Mouse (Mus musculus) 416B (cell line): ENCODE measurements at regions not wholly inside any gene's neighbourhood (a gene's known extent, or its start where the extent isn't known, plus 50 kb on each side); places are given as distances from the start of the nearest gene placed in this dataset.
A peak's percentile ranks its signal among the peaks of the same experiment; 100 is the strongest.

Experiments used
- DNase-seq: peaks from one replicate; pipeline ENCODE4 v3.0.0; 2011; ENCODE audit warnings: low read depth

DNA sequence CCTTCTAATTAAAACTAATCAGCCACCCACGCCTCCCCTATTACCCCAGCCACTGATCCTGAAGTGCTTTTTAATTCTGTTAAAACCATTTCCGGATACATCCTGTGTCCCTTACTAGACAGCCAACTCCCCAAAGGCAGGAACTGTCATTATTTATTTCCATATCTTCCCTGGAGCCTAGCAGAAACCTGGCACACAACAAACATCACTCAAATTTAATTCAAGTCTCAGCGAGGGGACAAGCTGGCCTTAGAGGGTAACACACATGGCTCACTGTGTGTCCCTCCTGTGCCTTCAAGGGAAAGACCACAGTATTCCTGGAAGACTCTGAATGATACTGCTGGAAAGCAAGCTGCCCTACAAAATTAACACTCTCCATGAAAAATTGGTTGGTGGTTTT is 240.0 kb downstream of the Mycn start:
- no peak for DNase-seq

DNA sequence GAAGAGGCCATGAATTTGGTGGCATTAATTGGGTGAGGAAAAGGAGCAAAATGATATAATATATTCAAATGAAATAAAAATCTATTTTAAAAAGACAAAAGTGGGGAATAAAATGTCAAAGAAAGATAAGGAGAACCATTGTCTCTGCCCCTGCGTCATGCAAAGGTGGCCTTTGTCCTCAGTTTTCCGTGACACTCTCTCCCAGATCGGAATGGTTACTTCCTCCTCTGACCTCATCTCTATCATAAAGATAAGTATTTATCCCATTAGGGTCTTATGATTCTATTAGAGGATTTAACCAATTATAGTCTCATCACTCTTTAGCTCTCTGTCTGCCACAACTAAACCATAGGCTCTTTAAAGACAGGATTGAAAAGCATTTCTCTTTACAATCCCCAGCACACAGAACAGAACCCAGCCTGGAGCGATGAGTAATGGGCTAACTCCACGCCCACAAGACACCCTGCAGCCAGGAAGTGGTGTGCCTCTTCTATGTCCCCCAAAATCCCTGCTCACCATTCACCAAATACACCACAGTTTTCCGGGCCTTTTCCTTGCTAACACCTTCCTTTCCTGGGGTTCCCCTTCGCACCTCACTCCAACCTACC is 240.6 kb downstream of the Mycn start:
- DNase-seq = no peak

DNA sequence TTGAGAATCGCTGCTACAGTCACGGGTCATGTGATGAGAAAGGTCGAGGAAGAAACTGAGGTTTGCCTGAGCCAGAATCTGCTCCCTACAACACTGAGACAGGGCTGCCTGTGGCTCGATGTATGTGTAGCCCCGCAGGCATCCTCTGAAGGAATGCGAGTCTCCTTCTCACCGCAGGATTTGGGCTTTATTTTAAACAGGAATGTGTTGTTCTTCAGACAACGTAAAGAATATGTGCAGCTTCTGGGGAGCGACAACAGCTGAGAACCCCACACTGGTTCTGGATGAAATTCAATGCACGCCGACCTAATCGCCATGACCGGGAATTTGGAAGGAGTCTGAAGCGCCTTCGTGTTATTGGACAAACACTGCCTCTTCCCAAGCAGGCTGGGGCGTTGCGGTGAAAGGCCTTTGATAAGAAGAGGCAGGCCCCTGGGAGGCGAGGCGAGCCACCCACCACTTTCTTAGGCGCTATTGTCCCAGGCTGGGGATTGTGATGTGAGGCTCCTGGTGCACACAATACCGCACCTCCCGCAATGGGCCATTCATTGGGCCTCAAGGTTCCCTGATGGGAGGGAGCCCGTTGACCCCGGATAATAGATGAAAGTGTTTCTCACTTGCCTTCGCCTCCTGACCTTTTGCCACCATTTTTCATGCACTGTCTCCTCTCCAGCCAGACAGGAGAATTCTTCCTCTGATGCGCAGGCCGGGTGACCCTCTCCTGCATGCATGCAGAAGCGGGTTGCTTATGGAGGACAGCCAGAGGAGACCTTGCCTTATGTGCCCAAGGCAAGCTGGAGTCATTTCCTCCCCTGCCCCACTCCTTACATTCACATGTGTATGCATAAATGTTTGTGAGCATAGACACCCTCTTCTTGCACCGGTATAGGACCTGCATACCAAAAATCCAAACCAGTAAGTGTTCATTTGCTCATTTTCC is 247.6 kb downstream of the Mycn start:
- DNase-seq = no peak

DNA sequence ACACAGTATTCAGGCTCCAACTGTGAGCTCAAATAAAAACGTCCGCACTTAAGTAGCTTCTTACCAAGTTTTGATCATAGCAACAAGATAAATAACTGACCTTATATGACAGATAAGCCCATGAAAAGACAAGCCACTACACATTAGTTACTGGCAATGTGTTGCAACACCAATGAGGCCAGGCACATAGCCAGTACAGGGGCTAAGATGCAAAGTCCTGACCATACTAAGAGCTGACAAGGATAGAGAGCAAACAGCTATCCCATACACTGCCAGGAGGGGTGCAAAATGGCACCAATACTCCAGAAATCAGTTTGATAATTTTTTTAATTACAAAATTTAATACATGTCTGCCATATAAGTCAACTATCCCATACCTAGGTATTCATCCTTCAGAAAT is 254.3 kb downstream of the Mycn start:
- peak; percentile 16 for DNase-seq

DNA sequence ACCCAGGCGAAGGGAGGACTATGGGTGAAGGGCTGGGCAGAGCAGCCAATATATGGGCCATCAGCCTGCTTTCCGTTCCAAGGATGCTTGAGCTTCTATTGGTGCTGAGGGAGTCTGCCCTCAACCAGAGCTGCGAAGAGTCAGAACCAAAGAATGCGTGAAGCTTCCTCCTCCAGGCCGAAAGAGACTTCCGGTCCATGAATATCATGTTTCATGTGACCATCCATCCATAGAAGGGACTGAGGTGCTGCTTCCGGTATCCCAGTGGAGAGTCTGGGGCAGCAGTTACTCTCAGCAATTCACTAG is 256.5 kb downstream of the Mycn start:
- no peak for DNase-seq

DNA sequence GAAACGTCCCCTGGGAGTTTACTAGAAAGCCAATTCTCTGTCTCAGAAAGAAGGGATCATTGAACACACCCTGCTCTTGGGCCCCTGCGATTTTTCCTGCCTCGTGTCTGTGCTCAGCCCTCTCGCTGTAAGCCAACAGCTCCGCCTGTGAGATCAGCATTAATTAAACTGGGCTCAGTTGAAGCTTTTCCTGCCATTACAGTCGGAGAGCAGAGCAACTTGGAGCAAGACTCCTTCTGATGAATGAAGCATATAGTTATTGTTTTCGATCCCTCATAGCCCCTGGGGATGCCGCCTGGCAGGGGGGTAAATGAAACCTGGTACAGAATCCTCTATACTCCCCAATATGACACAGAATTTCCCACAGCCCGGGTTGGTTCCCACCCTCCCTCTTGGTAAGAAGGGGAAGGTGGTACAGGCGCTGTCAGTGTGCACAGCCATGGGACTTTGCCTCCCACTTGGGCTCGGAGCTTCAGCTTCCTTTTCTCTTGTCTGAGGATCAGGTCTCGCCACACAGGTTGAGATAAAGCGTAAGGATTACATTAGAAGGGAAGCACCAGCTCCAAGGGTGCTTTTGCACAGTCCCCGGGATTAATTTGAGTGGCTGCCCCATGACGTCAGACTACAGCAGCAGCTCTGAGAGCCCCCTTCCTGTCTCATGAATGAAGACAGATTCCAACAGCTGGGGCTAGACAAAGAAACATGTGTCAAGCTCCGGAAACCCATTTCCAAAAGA is 257.1 kb downstream of the Mycn start:
- DNase-seq = no peak

DNA sequence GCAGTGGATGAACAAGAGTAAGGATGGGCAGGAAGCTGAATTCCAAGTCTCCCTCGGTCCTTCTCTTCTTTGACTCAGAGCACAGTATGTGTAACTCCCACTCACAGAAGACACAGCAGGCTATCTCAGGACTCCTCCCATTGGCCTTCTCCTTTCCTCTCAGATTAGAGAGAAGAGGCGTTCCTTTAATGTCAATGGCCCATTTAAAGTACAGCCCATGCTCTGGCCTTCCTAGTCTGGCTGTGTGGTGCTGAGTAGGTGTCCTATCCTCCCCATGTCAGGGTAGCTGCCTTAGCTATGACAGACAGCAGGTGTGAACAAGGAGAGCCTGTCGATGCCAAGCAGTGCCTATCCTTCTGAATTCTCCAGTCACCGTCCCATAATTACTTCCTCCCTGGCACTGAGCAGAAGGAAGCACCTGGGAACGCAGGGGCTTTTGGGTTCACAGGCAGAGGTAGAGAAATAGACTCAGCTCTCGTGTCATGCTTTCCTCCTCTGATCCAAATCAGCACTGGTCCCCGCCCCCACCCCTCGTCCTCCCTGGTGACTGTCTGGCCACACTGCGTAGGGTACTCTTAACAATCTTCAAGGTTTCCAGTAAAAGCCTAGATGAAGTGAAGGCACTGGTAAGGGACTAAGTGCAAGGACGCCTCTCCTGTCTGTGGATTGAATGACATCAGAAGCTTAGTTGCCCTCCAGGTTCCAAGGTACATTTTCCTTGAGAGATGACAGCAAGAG is 257.8 kb downstream of the Mycn start:
- no peak for DNase-seq

DNA sequence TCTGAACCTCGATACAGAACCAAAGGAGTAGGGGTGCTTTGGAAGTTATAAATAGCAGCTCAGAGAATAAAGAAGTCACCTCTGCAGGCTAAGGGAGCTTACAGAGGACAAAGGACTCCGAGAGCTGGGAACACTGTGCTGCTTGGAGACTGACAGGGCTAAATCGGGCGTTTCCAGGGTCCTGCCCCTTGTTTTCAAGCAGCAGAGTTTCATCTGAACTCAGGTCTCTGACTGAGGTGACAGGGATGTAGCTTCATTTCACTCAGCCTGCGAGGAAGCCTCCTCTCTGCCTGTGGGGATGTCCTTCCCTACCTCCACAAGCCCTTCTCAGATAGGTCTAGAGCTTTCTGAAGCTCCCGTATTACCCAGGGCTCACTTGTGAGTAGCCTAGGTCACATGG is 260.6 kb downstream of the Mycn start:
- DNase-seq = no peak

DNA sequence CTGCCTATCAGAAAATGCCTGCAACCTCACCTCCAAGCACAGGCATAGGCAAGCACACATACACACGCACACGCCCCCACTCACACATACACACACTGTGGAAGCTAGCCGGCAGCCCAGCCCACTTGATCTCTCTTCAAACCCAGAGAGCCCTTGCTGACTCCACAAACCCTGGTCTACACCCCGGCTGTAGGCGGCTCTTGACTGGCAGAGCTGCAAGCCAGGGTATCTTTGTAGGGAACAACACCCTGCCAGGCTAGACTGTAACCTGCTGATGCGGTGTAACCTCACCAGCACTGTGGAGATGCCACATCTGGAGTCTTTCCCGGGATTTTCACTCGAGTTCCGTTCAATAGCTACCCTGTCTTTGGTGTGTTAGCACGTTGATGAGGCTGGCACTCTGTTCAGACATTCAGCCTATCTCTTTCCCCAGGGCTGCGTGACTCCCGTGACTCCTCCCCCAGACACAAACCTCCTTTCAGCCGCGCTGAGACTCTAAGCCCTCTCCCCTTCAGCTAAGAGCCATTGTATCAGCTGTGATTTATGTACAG is 261.3 kb downstream of the Mycn start:
- no peak for DNase-seq

DNA sequence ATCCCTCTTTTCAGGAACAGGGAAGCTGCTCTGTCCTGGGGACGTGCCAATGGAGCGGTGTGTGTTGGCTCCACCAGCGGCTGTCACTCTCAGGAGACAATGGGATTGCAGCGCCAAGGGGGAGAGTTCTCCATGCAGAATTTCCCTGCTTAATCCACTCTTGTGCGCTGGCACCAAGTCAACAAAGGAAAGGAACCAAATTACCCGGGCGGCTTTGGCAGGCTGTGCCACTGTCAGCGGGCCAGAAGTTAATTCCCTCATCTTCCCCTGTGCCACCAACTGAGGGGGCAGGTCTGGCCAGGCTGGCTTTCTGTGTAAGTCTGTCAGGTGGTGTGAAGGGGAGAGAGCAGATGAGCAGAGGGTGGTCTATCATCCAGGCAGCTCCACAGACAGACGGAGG is 265.0 kb downstream of the Mycn start:
- no peak for DNase-seq

DNA sequence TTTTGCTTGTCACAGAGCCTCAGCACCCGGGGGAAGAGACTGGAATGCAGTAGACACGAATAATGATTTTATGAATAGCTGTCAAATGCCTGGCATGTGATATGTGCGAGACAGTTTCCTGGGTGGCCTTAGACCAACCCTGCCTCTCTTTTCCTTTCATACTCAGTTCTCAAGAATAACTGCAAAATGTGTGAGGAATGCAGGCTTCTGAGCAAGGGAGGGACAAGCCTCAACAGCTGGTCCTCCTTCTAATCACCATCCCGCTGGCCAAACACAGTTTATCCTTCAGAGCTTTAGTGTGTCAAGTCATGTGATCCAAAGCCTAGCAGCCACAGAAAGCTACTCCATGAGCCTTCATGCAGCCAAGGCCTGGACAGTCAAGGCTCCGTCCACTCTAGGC is 271.8 kb downstream of the Mycn start:
- no peak for DNase-seq

DNA sequence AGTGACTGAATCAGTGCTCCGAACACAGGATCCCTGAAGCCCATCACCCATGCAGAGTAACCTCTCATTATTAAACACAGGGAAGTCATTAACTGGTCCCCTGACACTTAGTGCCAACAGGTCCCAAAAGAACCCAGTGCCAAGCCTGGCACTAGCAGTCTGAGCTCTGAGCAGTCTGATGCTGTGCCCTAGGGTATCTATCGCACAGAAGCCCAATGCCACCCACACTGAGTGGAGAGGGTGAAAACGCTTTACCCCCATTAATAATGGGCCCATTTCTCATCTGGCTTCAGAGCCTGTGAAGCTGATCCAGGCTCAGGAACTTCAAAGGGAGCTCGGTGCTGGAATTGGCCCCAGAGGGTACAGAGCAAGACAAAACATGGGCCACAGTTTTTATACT is 272.8 kb downstream of the Mycn start:
- no peak for DNase-seq

DNA sequence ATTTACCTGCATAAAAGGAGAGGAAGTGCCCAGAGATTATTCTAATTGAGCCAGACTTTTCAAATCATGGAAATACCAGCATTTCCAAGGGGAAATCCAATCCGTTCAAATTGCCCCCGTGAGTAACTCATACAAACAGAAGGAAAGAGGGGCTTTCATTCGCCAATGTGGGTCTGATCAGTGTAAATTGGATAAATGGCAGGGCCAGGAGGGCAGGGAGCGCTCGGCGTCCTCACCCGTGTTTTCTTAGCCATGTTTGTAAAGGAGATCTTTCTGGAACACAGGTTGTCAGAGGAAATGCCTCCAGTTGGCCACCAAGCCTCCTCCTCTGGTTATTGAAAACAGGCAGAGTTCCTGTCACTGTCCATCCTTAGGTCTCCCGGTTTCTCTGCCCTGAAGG is 286.1 kb downstream of the Mycn start:
- no peak for DNase-seq

DNA sequence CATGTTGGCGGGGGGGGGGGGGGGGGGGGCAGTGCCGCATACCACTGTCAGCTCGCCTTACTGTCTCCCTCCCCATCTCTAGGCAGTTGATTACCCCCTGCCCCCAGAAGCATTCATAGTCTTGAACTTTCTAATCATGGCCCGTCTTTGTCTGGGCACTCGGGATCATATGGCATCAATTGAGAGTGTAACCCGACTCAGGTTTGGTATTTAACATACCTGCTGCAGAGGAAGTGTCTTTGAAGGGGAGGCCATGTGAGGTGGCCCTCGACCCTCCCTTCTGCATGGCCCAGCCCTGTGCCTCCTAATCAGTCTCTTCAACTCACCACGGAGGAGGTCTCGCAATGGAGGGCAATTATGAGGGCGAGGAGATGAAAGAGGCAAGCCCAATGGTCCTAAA is 286.5 kb downstream of the Mycn start:
- DNase-seq = no peak

DNA sequence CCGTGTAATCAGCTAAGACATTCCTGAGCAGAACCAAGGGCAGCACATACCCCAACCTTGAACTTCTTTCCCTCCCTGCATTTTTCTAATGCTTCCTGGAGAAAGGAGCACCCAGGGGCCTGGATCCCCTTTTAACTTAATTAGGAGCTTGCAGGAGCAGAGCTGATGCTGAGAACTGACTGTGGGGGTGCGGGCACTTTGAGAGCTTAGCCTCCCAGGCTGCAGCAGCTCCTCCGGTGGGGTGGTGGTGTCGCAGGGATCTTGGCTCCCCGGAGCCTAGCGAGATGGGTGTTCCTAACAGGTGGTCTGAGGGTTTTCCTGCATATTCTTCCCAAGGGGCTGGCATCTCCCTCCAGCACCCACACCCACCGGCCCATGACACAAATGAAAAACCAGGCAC is 289.4 kb downstream of the Mycn start:
- no peak for DNase-seq

DNA sequence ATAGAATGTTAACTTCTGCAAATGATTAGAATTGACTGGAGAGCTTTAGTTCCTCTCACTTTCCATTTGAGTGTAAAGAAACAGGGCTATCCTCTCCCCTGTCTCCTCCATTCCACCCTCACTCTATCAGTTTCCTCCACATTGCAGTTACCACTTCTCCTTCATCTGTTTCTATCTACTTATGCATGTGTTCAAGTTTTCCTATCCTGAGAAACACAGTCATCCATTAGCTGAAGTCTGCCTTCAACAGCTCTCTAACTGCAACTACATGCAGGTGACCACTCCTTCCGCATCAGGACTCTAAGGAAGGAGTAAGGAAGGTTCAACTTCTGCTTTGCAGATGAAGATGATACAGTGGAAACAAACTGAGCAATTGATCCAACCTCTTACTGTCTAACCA is 291.4 kb downstream of the Mycn start:
- no peak for DNase-seq

DNA sequence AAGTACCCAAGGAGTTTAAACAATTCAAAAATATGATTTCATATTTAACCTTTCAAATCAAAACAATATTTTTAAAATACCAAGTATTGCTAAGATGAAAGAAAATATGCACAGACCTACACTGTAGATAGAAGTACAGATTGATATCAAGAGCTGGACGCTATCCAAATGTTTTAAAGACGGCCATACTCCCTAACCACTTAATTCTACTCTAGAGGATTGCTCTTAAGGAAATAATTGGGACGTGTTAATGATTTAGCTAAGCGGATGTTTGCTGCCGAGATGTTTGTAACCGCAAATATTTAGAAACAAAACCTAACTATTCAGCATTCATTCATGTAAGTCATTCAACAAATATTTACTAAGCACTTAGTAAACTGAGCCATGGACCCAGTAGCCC is 294.2 kb downstream of the Mycn start:
- DNase-seq = no peak

DNA sequence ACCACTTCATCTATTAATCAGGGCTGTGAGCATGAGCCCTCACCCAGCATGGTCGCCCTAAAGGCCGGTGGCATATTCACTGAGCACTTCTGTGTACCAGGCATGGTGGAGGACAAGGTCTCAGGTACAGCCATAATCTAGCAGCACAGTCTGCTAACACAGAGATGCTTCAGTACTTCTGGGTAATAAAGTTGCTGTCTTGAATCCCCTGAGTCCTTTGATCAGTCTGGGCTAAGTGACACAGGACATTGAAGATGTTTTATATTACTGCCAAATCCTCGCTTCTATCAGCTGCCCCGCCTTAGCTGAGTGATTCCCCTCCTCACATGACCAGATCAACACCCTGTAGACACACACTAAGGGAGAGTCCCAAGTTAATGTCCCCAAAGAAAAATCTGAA is 296.5 kb downstream of the Mycn start:
- no peak for DNase-seq

DNA sequence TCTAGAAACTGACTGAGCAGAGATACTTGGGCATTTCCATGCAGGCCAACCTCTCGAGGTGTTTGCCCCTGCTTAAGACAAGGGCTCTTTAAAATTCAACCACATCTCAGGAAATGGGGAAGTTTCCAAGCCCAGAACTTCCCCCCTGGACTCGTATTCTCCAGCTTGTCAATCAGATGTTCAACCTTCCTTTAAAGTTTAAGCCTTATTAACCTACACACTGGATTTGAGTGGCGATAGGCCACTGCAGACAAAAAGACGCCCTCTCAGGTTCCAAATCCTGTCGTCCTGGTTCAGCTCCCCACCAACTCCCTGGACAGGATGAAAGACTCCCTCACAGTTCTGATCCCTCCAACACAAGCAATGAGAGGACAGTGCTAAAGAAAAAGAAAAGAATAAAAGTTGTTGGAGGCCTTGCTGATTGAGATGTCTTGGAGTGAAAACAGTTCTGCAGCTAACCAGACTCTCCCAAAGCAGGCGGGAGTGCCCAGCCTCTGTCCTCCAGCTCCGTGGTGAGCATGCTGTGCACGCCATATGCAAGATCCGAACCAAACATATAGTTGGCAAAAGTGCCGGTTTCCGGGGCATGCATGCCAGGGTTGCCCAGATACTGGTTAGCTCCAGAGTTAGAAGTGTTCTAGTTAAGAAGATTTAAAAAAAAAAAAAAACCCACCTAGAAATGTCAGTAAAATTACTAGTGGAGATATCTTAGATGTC is 298.3 kb downstream of the Mycn start:
- DNase-seq = no peak

DNA sequence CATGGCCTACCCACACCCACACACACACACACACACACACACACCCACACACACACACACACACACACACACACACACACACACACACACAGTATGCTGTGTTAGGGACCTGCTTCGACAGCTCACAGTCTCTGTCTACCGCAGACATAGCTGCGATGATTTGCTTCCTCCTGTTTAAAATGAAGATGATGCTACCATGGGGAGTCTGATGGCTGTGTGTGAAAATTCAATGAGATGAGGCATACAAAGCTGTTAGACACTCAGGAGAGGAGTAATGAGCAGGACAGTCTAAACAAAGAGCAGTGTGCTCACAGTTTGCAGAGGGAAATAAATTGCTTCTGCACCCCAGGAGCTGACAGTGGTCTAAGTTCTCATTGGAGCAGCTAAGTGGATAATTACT is 306.4 kb downstream of the Mycn start:
- DNase-seq = no peak

DNA sequence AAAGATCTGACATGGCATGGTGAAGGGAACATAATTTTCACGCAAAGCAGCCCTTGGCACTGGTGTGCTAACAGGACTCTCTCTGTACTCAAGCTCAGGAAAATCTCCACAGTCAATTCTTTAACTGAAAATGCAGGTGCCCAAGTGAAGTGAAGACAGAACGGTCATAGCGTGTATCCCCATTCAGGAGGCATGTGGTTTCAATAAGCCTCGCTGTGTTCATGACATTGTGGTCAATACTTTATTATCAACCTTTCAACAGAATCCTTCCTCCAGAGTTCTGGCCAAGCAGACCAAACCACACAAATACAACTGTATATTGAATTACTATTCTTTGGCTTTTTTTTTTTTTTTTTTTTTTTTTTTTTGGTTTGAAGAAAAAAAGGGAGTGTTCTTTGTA is 314.1 kb downstream of the Mycn start:
- peak; percentile 65 for DNase-seq

DNA sequence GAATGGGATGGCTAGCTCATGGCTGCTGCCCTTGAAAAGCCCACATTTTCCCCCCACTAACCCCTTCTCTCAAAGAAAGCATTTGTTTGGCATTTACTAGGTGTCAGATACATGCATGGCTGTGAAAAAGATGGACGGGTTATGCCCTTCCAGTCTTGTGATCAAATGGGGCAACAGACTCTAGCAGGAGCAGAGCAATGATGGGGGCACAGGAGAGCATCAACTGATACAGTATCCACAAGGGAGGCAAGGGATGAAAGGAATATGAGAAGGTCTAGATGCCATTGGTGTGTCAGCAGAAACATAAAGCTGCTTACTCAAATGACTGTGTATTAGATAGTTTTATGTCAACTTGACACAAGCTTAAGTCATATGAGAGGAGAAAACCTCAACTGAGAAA is 315.9 kb downstream of the Mycn start:
- no peak for DNase-seq
